Mouse (Mus musculus) limb, embryonic 10.5 days (tissue): Measurements from ENCODE around the gene Pax4. TPM values are rescaled to one million over a fixed set of nuclear protein-coding genes. Genes with fewer than 3 reads are reported as not detected.

Source experiments
- DNase-seq: peaks from one replicate; pipeline ENCODE4 v3.0.0-alpha.2; 2017; ENCODE audit warnings: low spot score
- H3K27ac ChIP-seq: fragments of 300-500 bp; sonication (generic); 2 replicates; pipeline ENCODE4 v1.5.1; 2016; ENCODE audit warnings: mild to moderate bottlenecking
- H3K27me3 ChIP-seq: fragments of 300-500 bp; sonication (generic); 2 replicates; pipeline ENCODE4 v1.6.1; 2016; ENCODE audit warnings: low read depth, mild to moderate bottlenecking; ENCODE audit not compliant: poor library complexity, severe bottlenecking
- H3K36me3 ChIP-seq: fragments of 300-500 bp; sonication (generic); 2 replicates; pipeline ENCODE4 v1.6.1; 2016; ENCODE audit warnings: mild to moderate bottlenecking, moderate library complexity
- H3K4me1 ChIP-seq: fragments of 300-500 bp; sonication (generic); 2 replicates; pipeline ENCODE4 v1.6.1; 2016
- H3K4me3 ChIP-seq: fragments of 300-500 bp; sonication (generic); 2 replicates; pipeline ENCODE4 v1.5.1; 2016; ENCODE audit warnings: mild to moderate bottlenecking, moderate library complexity
- H3K9me3 ChIP-seq: fragments of 300-500 bp; sonication (generic); replicated peaks from 2 replicates; pipeline ENCODE4 v1.6.1; 2016; ENCODE audit warnings: mild to moderate bottlenecking
- WGBS: fragments of 180-500 bp; shearing (Covaris S2); methylation state at CpG from one replicate; pipeline ENCODE4 v1.1.7; 2016; 5-methylcytosine and 5-hydroxymethylcytosine counted together
- polyA plus RNA-seq: library from polyadenylated mRNA; unstranded; fragments of >200 nt; fragmentation: Nextera tagmentation; extraction: Ambion mirVana; gene quantifications from 2 replicates; pipeline ENCODE4 v1.2.1, GENCODE M21; 2016

Gene Pax4
- polyA plus RNA-seq, 1 experiment from 2014 or later = not detected

- H3K36me3 ChIP-seq = no peaks in the 10 kb centered on the region
- H3K27ac ChIP-seq = no peak overlapping the region
- H3K27me3 ChIP-seq = no peaks in the 10 kb centered on the region
- H3K9me3 ChIP-seq = no peaks in the 10 kb centered on the region
- WGBS = 92% methylated on average over 4 of the region's 4 CpGs
- H3K4me3 ChIP-seq = no peak overlapping the region
- H3K4me1 ChIP-seq = peaks cover 5% of the 10 kb centered on the region
- no peak for DNase-seq
Measured at GRCm38 (mm10) chr6:28474211-28474610, 25.1 kb upstream of the Pax4 start.

GRCm38 (mm10) chr6:28471284-28472035 is 22.3 kb upstream of the Pax4 start:
- no peak overlapping the region for H3K4me3 ChIP-seq
- no peaks in the 10 kb centered on the region for H3K27me3 ChIP-seq
- H3K27ac ChIP-seq = no peak overlapping the region
- H3K4me1 ChIP-seq = no peaks in the 10 kb centered on the region
- no peaks in the 10 kb centered on the region for H3K9me3 ChIP-seq
- no peak for DNase-seq
- 89% methylated on average over 9 of the region's 9 CpGs for WGBS
- no peaks in the 10 kb centered on the region for H3K36me3 ChIP-seq

- Histone ChIP-seq H3K27me3 (no peaks in the 10 kb centered on the region), H3K4me3 (no peak overlapping the region), H3K36me3 (no peaks in the 10 kb centered on the region), H3K4me1 (no peaks in the 10 kb centered on the region), H3K9me3 (no peaks in the 10 kb centered on the region), H3K27ac (no peak overlapping the region)
- DNase-seq = no peak
- 86% methylated on average over 5 of the region's 5 CpGs for WGBS
Measured at GRCm38 (mm10) chr6:28470621-28471020, 21.5 kb upstream of the Pax4 start.

GRCm38 (mm10) chr6:28470017-28470602 is 21.0 kb upstream of the Pax4 start:
- WGBS = 71% methylated on average over 4 of the region's 4 CpGs
- Histone ChIP-seq H3K4me3 (no peak overlapping the region), H3K27me3 (no peaks in the 10 kb centered on the region), H3K36me3 (no peaks in the 10 kb centered on the region), H3K27ac (no peak overlapping the region), H3K4me1 (no peaks in the 10 kb centered on the region), H3K9me3 (no peaks in the 10 kb centered on the region)
- no peak for DNase-seq

- Histone ChIP-seq H3K9me3 (no peaks in the 10 kb centered on the region), H3K36me3 (no peaks in the 10 kb centered on the region), H3K4me3 (no peak overlapping the region), H3K27me3 (no peaks in the 10 kb centered on the region), H3K27ac (no peak overlapping the region), H3K4me1 (peaks cover 6% of the 10 kb centered on the region)
- no peak for DNase-seq
- WGBS = 19% methylated on average over 6 of the region's 6 CpGs
Measured at GRCm38 (mm10) chr6:28464630-28465029, 15.5 kb upstream of the Pax4 start.

- 4% methylated on average over 5 of the region's 5 CpGs for WGBS
- Histone ChIP-seq H3K4me1 (peaks cover 6% of the 10 kb centered on the region), H3K9me3 (no peaks in the 10 kb centered on the region), H3K4me3 (no peak overlapping the region), H3K36me3 (no peaks in the 10 kb centered on the region), H3K27me3 (no peaks in the 10 kb centered on the region), H3K27ac (no peak overlapping the region)
- DNase-seq = peak; percentile 60
Measured at GRCm38 (mm10) chr6:28460534-28460933, 11.4 kb upstream of the Pax4 start.

GRCm38 (mm10) chr6:28459221-28459668 is 10.1 kb upstream of the Pax4 start:
- peaks cover under 1% of the 10 kb centered on the region; the same call in 1 of the 2 replicates for H3K27me3 ChIP-seq
- DNase-seq = no peak
- H3K36me3 ChIP-seq = no peaks in the 10 kb centered on the region
- no peaks in the 10 kb centered on the region; the same call in 1 of the 2 replicates for H3K4me1 ChIP-seq
- H3K4me3 ChIP-seq = no peak overlapping the region
- H3K27ac ChIP-seq = no peak overlapping the region
- H3K9me3 ChIP-seq = no peaks in the 10 kb centered on the region

- peaks cover 55% of the 10 kb centered on the region for H3K27me3 ChIP-seq
- no peaks in the 10 kb centered on the region for H3K9me3 ChIP-seq
- peaks cover 10% of the 10 kb centered on the region for H3K4me1 ChIP-seq
- H3K4me3 ChIP-seq = 0 out of 2 replicates have a peak overlapping the region, but pooled peaks have one; percentile 30
- no peak overlapping the region for H3K27ac ChIP-seq
- H3K36me3 ChIP-seq = no peaks in the 10 kb centered on the region
- 2% methylated on average over 12 of the region's 12 CpGs for WGBS
- peak; percentile 40 for DNase-seq
Measured at GRCm38 (mm10) chr6:28450977-28451376, 1.8 kb upstream of the Pax4 start.

GRCm38 (mm10) chr6:28450481-28450880 is 1.3 kb upstream of the Pax4 start:
- Histone ChIP-seq H3K27ac (no peak overlapping the region), H3K4me1 (peaks cover 10% of the 10 kb centered on the region), H3K36me3 (no peaks in the 10 kb centered on the region), H3K4me3 (no peak overlapping the region), H3K27me3 (peaks cover 55% of the 10 kb centered on the region), H3K9me3 (no peaks in the 10 kb centered on the region)
- DNase-seq = peak; percentile 36
- WGBS = 18% methylated on average over 5 of the region's 5 CpGs

GRCm38 (mm10) chr6:28447937-28448336 is 1.2 kb downstream of the Pax4 start:
- WGBS = 85% methylated on average over 7 of the region's 7 CpGs
- H3K4me3 ChIP-seq = no peak overlapping the region
- DNase-seq = no peak
- no peaks in the 10 kb centered on the region for H3K36me3 ChIP-seq
- H3K4me1 ChIP-seq = peaks cover 10% of the 10 kb centered on the region
- no peak overlapping the region for H3K27ac ChIP-seq
- H3K9me3 ChIP-seq = no peaks in the 10 kb centered on the region
- peaks cover 42% of the 10 kb centered on the region for H3K27me3 ChIP-seq

- Histone ChIP-seq H3K4me3 (no peak overlapping the region), H3K27ac (no peak overlapping the region), H3K9me3 (no peaks in the 10 kb centered on the region), H3K36me3 (peaks cover 7% of the 10 kb centered on the region), H3K27me3 (no peaks in the 10 kb centered on the region), H3K4me1 (no peaks in the 10 kb centered on the region)
- 77% methylated on average over 6 of the region's 6 CpGs for WGBS
- no peak for DNase-seq
Measured at GRCm38 (mm10) chr6:28431538-28431855, 17.7 kb downstream of the Pax4 start.

- no peaks in the 10 kb centered on the region for H3K27me3 ChIP-seq
- no peak overlapping the region for H3K27ac ChIP-seq
- 80% methylated on average over 10 of the region's 10 CpGs for WGBS
- H3K36me3 ChIP-seq = peaks cover 13% of the 10 kb centered on the region
- H3K4me1 ChIP-seq = no peaks in the 10 kb centered on the region
- no peak overlapping the region for H3K4me3 ChIP-seq
- no peak for DNase-seq
- no peaks in the 10 kb centered on the region for H3K9me3 ChIP-seq
Measured at GRCm38 (mm10) chr6:28430795-28431537, 18.2 kb downstream of the Pax4 start.

- Histone ChIP-seq H3K9me3 (no peaks in the 10 kb centered on the region), H3K4me3 (no peak overlapping the region), H3K36me3 (peaks cover 24% of the 10 kb centered on the region), H3K27me3 (no peaks in the 10 kb centered on the region), H3K4me1 (no peaks in the 10 kb centered on the region), H3K27ac (no peak overlapping the region)
- 87% methylated on average over 11 of the region's 11 CpGs for WGBS
- no peak for DNase-seq
Measured at GRCm38 (mm10) chr6:28429870-28430269, 19.3 kb downstream of the Pax4 start.
